Mouse (Mus musculus) embryonic facial prominence, embryonic 13.5 days (tissue): ENCODE results near the gene Shq1. TPM values are rescaled to one million over a fixed set of nuclear protein-coding genes. Genes with fewer than 3 reads are reported as not detected.

Experiments
- ATAC-seq: fragments of 200-750 bp; cut with Nextera tagmentation; 2 replicates; pipeline ENCODE4 v1.8.0; 2017; ENCODE audit warnings: low read depth; ENCODE audit not compliant: insufficient number of reproducible peaks, insufficient read depth, low FRiP score, low TSS enrichment
- H3K27ac ChIP-seq: fragments of 300-500 bp; sonication (generic); 2 replicates; pipeline ENCODE4 v1.5.1; 2015; ENCODE audit warnings: moderate library complexity, mild to moderate bottlenecking, inconsistent platforms
- H3K27me3 ChIP-seq: fragments of 300-500 bp; sonication (generic); 2 replicates; pipeline ENCODE4 v1.6.1; 2015; ENCODE audit warnings: mild to moderate bottlenecking, inconsistent platforms
- H3K36me3 ChIP-seq: fragments of 300-500 bp; sonication (generic); 2 replicates; pipeline ENCODE4 v1.6.1; 2015; ENCODE audit warnings: mild to moderate bottlenecking, inconsistent platforms
- H3K4me1 ChIP-seq: fragments of 300-500 bp; sonication (generic); 2 replicates; pipeline ENCODE4 v1.6.1; 2015; ENCODE audit warnings: inconsistent platforms
- H3K4me2 ChIP-seq: fragments of 300-500 bp; sonication (generic); 2 replicates; pipeline ENCODE4 v1.6.1; 2015; ENCODE audit warnings: moderate library complexity, mild to moderate bottlenecking, inconsistent platforms
- H3K4me3 ChIP-seq: fragments of 300-500 bp; sonication (generic); 2 replicates; pipeline ENCODE4 v1.5.1; 2015; ENCODE audit warnings: mild to moderate bottlenecking, inconsistent platforms
- H3K9ac ChIP-seq: fragments of 300-500 bp; sonication (generic); 2 replicates; pipeline ENCODE4 v1.6.1; 2015; ENCODE audit warnings: mild to moderate bottlenecking, inconsistent platforms
- H3K9me3 ChIP-seq: fragments of 300-500 bp; sonication (generic); 2 replicates; pipeline ENCODE4 v1.6.1; 2016; ENCODE audit warnings: inconsistent platforms
- WGBS: fragments of 180-500 bp; shearing (Covaris S2); methylation state at CpG from one replicate; pipeline ENCODE4 v1.1.7; 2015; ENCODE audit warnings: mixed read lengths; 5-methylcytosine and 5-hydroxymethylcytosine counted together
- polyA plus RNA-seq: library from polyadenylated mRNA; unstranded; fragments of >200 nt; fragmentation: Nextera tagmentation; extraction: Ambion mirVana; gene quantifications from 2 replicates; pipeline ENCODE4 v1.2.1, GENCODE M21; 2015

Shq1 gene
- polyA plus RNA-seq, 1 experiment from 2014 or later = 15.6 TPM

DNA sequence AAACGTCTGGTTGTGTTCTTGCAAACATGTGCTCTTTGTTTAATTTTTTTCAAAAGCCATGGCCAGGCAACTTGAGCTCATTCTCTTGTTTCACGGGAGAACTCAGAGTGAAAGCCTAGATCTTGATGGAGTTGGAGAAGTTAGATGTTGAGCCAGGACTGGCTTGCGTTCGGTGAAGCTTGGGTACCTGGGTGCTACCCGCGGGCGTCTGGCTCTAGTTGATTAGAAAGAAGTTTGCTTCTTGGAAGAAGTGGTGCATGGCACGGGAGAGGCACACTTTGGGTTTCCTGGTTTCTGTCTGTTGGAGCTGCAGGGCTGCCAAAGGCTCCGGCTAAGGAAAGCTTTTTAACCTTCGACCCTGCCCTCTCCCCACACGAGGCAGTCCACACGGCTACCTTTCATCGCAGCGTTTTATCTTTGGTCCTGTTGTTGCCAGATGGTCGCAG lies 34.4 kb upstream of the Shq1 start:
- WGBS = 0% methylated on average over 15 of the region's 15 CpGs
- Histone ChIP-seq H3K36me3 (no peaks in the 10 kb centered on the region), H3K9ac (peak overlapping the region; percentile 93), H3K27ac (peak overlapping the region; percentile 98), H3K9me3 (no peaks in the 10 kb centered on the region), H3K4me2 (peak overlapping the region; percentile 71), H3K27me3 (no peaks in the 10 kb centered on the region), H3K4me3 (peak overlapping the region; percentile 83), H3K4me1 (peaks cover 43% of the 10 kb centered on the region)
- no peak for ATAC-seq

DNA sequence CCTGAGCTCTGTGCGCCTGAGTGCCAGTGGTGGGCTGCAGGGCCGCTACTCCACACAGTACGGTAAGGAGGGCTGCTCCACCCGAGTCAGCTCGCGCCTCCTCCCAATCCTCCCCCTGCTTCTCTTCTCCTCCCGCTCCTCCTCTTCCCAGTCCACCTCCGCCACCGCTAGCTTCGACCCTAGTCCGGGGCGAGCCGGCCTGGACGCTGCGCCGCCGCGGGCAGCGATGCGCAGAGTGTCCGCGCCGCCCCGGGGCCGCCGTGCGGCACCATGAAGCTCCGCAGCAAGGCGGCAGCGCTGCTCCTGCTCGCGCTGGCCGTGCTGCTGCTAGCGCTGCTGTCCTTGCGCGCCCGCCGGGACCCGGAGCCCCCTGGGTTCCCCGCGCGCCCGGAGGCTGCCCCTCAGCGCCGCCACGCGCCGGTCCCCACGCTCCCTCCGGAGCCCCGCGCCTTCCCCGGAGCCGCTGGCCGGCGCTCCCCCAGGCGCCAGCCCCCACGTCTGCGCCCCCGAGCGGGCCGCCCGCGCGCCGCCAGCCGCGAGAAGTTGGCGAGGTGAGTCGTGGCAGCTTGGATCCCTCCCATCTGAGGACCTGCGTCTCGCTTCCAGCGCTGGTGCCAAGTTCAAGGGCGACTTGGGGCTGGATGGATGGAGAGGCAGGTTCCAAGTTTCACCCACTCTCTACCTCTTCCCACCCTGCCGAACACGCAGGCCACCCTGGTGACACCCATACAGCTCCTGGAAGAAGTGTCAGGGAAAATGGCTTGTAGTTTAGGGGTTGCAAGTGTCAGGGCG lies 33.8 kb upstream of the Shq1 start, which contains the start of gene Gxylt2:
Gene Gxylt2, plus strand, starts transcription at position 161 of the 792 bp plus-strand sequence.
- H3K27ac ChIP-seq = peak within 1 kb of the TSS; percentile 98
- H3K9ac ChIP-seq = peak within 1 kb of the TSS; percentile 93
- no peaks in the 10 kb centered on the region for H3K9me3 ChIP-seq
- no peaks in the 10 kb centered on the region for H3K36me3 ChIP-seq
- WGBS = 0% methylated on average over 77 of the region's 77 CpGs
- H3K4me3 ChIP-seq = peak within 1 kb of the TSS; percentile 83
- H3K27me3 ChIP-seq = no peaks in the 10 kb centered on the region
- peak within 1 kb of the TSS; percentile 71 for H3K4me2 ChIP-seq
- peaks cover 42% of the 10 kb centered on the region for H3K4me1 ChIP-seq
- ATAC-seq = peak; percentile 92

DNA sequence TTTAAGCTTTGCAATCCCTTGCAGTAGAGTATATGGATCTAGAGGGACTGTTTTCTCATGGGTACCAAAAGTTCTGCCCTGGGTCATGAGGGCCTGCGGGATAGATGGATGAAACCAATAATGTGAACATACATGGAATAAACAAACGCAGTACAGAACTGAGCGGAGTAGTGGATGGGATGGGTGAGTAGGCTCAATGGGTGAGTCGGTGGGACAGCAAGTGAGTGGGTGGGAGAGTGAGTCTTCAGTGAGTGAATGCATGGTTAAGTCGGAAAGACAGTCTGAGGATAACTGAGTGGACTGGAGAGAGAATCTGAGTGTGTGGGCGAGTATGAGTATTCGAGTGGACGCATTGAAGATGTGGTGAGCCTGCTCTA lies 33.2 kb upstream of the Shq1 start:
- H3K36me3 ChIP-seq = no peaks in the 10 kb centered on the region
- no peaks in the 10 kb centered on the region for H3K9me3 ChIP-seq
- H3K27me3 ChIP-seq = no peaks in the 10 kb centered on the region
- peak overlapping the region; percentile 83 for H3K4me3 ChIP-seq
- ATAC-seq = no peak
- peak overlapping the region; percentile 93 for H3K9ac ChIP-seq
- H3K27ac ChIP-seq = peak overlapping the region; percentile 98
- peak overlapping the region; percentile 71 for H3K4me2 ChIP-seq
- 28% methylated on average over 8 of the region's 8 CpGs for WGBS
- peaks cover 36% of the 10 kb centered on the region for H3K4me1 ChIP-seq

DNA sequence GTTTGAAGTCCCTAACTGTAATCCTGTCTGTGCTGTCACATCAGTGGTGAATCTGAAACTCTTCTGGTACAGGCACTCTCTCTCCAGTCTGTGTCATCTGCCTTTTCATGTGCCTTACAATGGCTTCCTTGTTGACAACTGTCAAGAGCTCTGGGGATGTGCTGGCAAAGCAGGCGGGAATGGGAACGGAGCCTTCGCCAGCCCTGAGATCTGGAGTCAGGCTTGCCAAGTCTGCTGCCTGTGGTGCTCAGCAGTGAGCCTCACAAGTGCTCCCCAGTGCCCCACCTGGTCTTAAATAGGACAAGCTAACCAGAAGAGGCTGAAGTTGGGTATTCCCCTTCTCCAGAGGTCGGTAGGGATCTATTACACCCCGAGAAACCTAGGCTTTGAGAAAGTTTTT lies 29.8 kb upstream of the Shq1 start:
- 58% methylated on average over 5 of the region's 5 CpGs for WGBS
- Histone ChIP-seq H3K9me3 (no peaks in the 10 kb centered on the region), H3K4me2 (no peak overlapping the region), H3K4me1 (peaks cover 7% of the 10 kb centered on the region; the same call in 1 of the 2 replicates), H3K36me3 (no peaks in the 10 kb centered on the region), H3K27me3 (no peaks in the 10 kb centered on the region), H3K27ac (no peak overlapping the region), H3K4me3 (no peak overlapping the region), H3K9ac (no peak overlapping the region)
- ATAC-seq = no peak

DNA sequence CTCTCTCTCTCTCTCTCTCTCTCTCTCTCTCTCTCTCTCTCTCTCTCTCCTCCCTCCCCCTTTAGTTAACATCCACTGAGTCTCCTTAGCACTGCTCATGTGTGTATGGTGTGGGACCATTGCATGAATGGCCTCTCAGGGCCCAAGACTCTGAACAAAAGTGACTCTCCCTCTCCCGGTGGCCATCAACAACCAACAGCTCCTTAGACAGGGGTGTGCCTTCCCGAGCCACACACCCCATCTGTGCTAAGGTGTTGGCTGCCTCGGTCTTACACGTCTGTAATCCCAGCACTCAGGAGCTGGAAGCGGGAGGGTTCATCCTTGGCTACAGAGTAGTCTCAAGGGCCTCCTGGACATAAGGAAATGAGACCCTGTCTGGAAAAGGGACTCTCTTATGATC lies 29.0 kb upstream of the Shq1 start:
- Histone ChIP-seq H3K36me3 (no peaks in the 10 kb centered on the region), H3K4me1 (peaks cover 7% of the 10 kb centered on the region; the same call in 1 of the 2 replicates), H3K9me3 (no peaks in the 10 kb centered on the region), H3K27ac (no peak overlapping the region), H3K27me3 (no peaks in the 10 kb centered on the region), H3K9ac (no peak overlapping the region), H3K4me3 (no peak overlapping the region), H3K4me2 (no peak overlapping the region)
- ATAC-seq = no peak
- 80% methylated on average over 5 of the region's 5 CpGs for WGBS

DNA sequence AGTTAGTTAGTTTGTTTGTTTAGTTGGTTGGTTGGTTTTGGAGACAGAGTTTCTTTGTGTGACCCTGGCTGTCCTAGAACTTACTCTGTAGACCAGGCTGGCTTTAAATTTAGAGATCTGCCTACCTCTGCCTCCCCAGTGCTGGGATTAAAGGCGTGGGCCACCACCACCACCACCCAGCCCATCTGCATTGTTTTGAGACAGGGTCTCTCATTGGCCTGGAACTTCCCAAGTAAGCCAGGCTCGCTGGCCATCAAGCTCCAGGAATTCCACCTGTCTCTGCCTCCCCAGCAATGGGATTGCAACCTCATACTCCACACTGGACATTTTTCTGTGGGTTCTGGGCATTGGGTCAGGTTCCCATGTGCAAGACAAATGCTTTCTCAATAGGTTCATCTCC lies 15.4 kb upstream of the Shq1 start:
- Histone ChIP-seq H3K4me2 (no peak overlapping the region), H3K4me3 (no peak overlapping the region), H3K4me1 (no peaks in the 10 kb centered on the region), H3K36me3 (no peaks in the 10 kb centered on the region), H3K27ac (no peak overlapping the region), H3K9me3 (no peaks in the 10 kb centered on the region), H3K9ac (no peak overlapping the region), H3K27me3 (no peaks in the 10 kb centered on the region)
- 81% methylated on average over 2 of the region's 2 CpGs for WGBS
- ATAC-seq = no peak

DNA sequence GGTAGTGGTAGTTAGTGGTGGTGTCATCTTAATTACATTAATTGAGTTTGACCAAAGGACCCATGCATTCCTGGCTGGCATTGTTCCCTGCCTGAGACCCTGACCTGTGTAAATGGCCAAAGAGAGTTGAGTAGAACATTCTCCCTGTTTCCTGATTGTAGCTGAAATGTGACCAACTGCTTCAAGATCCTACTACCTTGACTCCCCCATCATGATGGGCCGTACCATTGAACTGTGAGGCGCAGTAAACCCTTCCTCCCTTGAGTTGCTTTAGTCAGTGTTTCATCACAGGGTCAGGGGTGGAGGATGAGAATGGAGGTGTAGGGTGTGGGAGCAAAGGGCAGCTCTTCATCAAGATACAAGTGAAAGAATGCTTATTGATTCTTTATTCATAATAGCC lies 7.7 kb upstream of the Shq1 start:
- Histone ChIP-seq H3K27ac (no peak overlapping the region), H3K4me1 (no peaks in the 10 kb centered on the region), H3K4me3 (no peak overlapping the region), H3K9ac (no peak overlapping the region), H3K9me3 (no peaks in the 10 kb centered on the region), H3K4me2 (no peak overlapping the region), H3K36me3 (no peaks in the 10 kb centered on the region), H3K27me3 (0 out of 2 replicates have a peak, but pooled peaks cover 3% of the 10 kb centered on the region)
- ATAC-seq = no peak
- WGBS = 87% methylated on average over 2 of the region's 2 CpGs

DNA sequence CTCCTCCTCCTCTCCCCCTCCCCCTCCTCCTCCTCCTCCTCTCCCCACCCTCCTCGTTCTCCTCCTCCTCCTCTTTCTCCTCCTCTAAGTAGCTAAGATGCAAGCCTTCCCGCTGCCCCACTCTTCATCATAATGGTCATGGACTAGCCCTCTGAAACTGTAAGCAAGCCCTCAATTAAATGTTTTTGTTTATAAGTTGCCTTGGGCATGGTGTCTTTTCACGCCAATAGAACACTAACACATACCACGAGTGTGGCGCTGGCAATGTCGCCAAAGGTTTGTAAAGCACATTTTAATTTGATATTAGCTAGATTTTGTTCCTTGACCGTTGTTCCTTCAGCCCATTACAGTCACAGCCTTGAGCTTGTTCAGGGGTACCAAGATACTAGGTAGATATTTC lies 5.5 kb upstream of the Shq1 start:
- Histone ChIP-seq H3K9me3 (no peaks in the 10 kb centered on the region), H3K4me1 (peaks cover 6% of the 10 kb centered on the region; the same call in 1 of the 2 replicates), H3K4me3 (no peak overlapping the region), H3K36me3 (no peaks in the 10 kb centered on the region), H3K27me3 (peaks cover 19% of the 10 kb centered on the region), H3K9ac (no peak overlapping the region), H3K27ac (no peak overlapping the region), H3K4me2 (no peak overlapping the region)
- 87% methylated on average over 7 of the region's 7 CpGs for WGBS
- no peak for ATAC-seq

DNA sequence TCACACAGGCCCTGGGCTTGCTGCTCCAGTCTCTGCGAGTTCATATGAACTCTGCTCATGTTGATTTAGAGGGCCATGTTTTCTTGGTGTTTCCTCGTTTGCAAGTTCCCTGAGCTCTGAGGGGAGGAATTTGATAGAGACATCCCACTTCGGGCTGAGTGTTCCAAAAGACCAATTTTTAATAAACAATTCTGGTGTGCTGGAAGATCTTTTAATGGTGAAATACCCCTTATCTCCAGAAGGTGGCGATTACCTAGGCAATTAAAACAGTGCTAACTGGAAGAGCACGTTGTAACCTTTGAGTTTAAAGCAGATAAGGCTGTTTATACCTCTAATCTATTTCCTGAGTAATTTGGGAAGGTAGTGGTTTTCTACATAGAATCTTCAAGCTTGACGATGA lies 4.0 kb upstream of the Shq1 start:
- no peak overlapping the region for H3K9ac ChIP-seq
- no peak overlapping the region for H3K27ac ChIP-seq
- H3K27me3 ChIP-seq = peaks cover 19% of the 10 kb centered on the region
- H3K4me3 ChIP-seq = no peak overlapping the region
- no peaks in the 10 kb centered on the region for H3K9me3 ChIP-seq
- ATAC-seq = no peak
- peaks cover 12% of the 10 kb centered on the region; the same call in 1 of the 2 replicates for H3K4me1 ChIP-seq
- no peak overlapping the region for H3K4me2 ChIP-seq
- 23% methylated on average over 6 of the region's 6 CpGs for WGBS
- no peaks in the 10 kb centered on the region for H3K36me3 ChIP-seq

DNA sequence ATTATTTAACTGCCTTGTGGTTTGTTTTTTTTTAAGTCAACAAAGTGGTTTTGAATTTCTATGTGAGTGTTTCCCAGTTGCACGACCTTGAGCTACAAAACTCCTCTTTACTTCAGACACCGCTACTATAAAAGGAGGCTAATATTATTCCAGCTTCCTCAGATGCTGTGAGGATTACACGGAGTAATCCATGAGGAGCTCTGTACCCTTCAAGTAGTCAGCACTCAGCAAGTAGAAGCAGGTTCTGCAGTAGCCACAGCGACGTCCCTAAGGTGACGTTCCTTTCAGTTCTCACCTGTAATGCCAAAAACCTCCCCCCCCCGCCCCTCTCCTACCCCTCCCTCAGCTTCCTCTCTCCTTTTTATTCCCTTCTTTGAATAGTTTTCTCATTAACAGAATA lies 444 bp upstream of the Shq1 start:
- Histone ChIP-seq H3K4me3 (peak overlapping the region; percentile 88), H3K4me2 (peak overlapping the region; percentile 97), H3K9ac (peak overlapping the region; percentile 83), H3K9me3 (no peaks in the 10 kb centered on the region), H3K36me3 (no peaks in the 10 kb centered on the region), H3K27me3 (peaks cover 19% of the 10 kb centered on the region), H3K27ac (no peak overlapping the region), H3K4me1 (peaks cover 17% of the 10 kb centered on the region; the same call in 1 of the 2 replicates)
- ATAC-seq = no peak
- WGBS = 8% methylated on average over 7 of the region's 7 CpGs

DNA sequence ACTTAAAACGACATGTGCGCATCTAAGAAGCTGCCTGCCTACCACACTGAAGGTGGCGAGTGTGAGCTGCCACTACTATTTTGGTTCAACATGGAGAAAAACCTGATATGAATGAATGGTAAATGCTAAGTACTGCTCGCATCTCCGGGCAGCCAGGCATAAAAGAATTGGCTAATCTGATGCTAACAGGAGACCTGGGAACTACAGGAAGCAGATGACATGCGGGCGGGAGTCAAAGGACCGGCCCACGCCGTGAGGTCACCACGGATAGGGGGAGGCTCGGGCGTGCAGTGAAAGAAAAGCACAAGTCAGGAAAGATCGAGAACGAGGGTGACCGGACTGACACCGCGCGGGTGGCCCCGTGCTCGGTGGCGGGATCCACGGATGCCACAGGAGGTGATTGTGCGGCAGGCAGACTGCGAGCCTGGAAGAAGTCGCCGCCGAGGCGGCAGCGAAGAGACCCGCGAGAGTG lies 551 bp downstream of the Shq1 start:
- Histone ChIP-seq H3K27me3 (peaks cover 19% of the 10 kb centered on the region), H3K4me3 (peak overlapping the region; percentile 88), H3K27ac (0 out of 2 replicates have a peak overlapping the region, but pooled peaks have one; percentile 33), H3K36me3 (no peaks in the 10 kb centered on the region), H3K9me3 (no peaks in the 10 kb centered on the region), H3K4me1 (peaks cover 17% of the 10 kb centered on the region; the same call in 1 of the 2 replicates), H3K9ac (peak overlapping the region; percentile 83), H3K4me2 (peak overlapping the region; percentile 97)
- WGBS = under 1% methylated on average over 32 of the region's 32 CpGs
- no peak for ATAC-seq

DNA sequence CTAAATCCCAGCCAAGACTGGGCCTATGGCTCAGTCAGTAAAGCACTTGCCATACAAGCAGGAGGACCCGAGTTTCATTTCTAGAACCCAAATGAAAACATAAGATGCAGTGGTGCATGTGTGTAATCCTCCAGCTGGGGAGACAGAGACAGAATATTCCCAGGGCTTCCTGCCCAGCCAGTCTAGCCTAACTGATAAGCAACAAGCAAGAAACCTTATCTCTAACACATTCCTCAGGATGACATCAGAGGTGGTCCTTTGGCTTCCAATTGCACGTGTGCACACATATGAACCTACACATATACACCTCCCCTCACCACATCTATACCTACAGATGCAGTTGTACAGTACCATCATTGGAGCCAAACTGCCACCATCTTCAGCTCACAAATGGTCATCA lies 2.1 kb downstream of the Shq1 start:
- H3K4me1 ChIP-seq = peaks cover 17% of the 10 kb centered on the region; the same call in 1 of the 2 replicates
- peaks cover 14% of the 10 kb centered on the region for H3K36me3 ChIP-seq
- no peaks in the 10 kb centered on the region for H3K9me3 ChIP-seq
- H3K27me3 ChIP-seq = peaks cover 18% of the 10 kb centered on the region
- no peak overlapping the region for H3K27ac ChIP-seq
- no peak overlapping the region for H3K9ac ChIP-seq
- WGBS = 70% methylated on average over 2 of the region's 2 CpGs
- no peak overlapping the region for H3K4me3 ChIP-seq
- no peak overlapping the region for H3K4me2 ChIP-seq
- no peak for ATAC-seq
